Mouse (Mus musculus): ENCODE data around the gene Pld5.

The Pld5 gene

GRCm38 (mm10) chr1:176167114-176167513 is 108.0 kb downstream of the Pld5 start:
- DNase-seq (ENCODE audit: low spot score): no peak

GRCm38 (mm10) chr1:176145306-176145705 is 129.8 kb downstream of the Pld5 start:
- no peak for DNase-seq (ENCODE audit: low spot score)

GRCm38 (mm10) chr1:176134379-176134778 is 140.7 kb downstream of the Pld5 start:
- DNase-seq (ENCODE audit: low spot score): no peak

- no peak for DNase-seq (ENCODE audit: low spot score)
Measured at GRCm38 (mm10) chr1:176125771-176126170, 149.3 kb downstream of the Pld5 start.

GRCm38 (mm10) chr1:176124441-176124840 is 150.7 kb downstream of the Pld5 start:
- DNase-seq (ENCODE audit: low spot score): no peak

GRCm38 (mm10) chr1:176123781-176124180 is 151.3 kb downstream of the Pld5 start:
- no peak for DNase-seq (ENCODE audit: low spot score)

- no peak for DNase-seq (ENCODE audit: low spot score)
Measured at GRCm38 (mm10) chr1:176115604-176116003, 159.5 kb downstream of the Pld5 start.

GRCm38 (mm10) chr1:176098685-176099320 is 176.3 kb downstream of the Pld5 start:
- no peak for DNase-seq (ENCODE audit: low spot score)

- DNase-seq (ENCODE audit: low spot score): no peak
Measured at GRCm38 (mm10) chr1:176092119-176092518, 183.0 kb downstream of the Pld5 start.

- DNase-seq (ENCODE audit: low spot score): no peak
Measured at GRCm38 (mm10) chr1:176089382-176089781, 185.7 kb downstream of the Pld5 start.

GRCm38 (mm10) chr1:176085952-176086648 is 189.0 kb downstream of the Pld5 start:
- no peak for DNase-seq (ENCODE audit: low spot score)

GRCm38 (mm10) chr1:176082306-176082705 is 192.8 kb downstream of the Pld5 start:
- no peak for DNase-seq (ENCODE audit: low spot score)

- no peak for DNase-seq (ENCODE audit: low spot score)
Measured at GRCm38 (mm10) chr1:176080969-176081368, 194.1 kb downstream of the Pld5 start.

GRCm38 (mm10) chr1:176078410-176078809 is 196.7 kb downstream of the Pld5 start:
- no peak for DNase-seq (ENCODE audit: low spot score)

GRCm38 (mm10) chr1:176076799-176077198 is 198.3 kb downstream of the Pld5 start:
- no peak for DNase-seq (ENCODE audit: low spot score)

- DNase-seq (ENCODE audit: low spot score): no peak
Measured at GRCm38 (mm10) chr1:176075810-176076209, 199.3 kb downstream of the Pld5 start.

GRCm38 (mm10) chr1:176075409-176075808 is 199.7 kb downstream of the Pld5 start:
- no peak for DNase-seq (ENCODE audit: low spot score)

- no peak for DNase-seq (ENCODE audit: low spot score)
Measured at GRCm38 (mm10) chr1:176074526-176074925, 200.6 kb downstream of the Pld5 start.

- DNase-seq (ENCODE audit: low spot score): no peak
Measured at GRCm38 (mm10) chr1:176065281-176065680, 209.8 kb downstream of the Pld5 start.

GRCm38 (mm10) chr1:176064471-176064870 is 210.6 kb downstream of the Pld5 start:
- no peak for DNase-seq (ENCODE audit: low spot score)

GRCm38 (mm10) chr1:176053653-176054052 is 221.5 kb downstream of the Pld5 start:
- DNase-seq (ENCODE audit: low spot score): no peak

- DNase-seq (ENCODE audit: low spot score): no peak
Measured at GRCm38 (mm10) chr1:176046995-176047394, 228.1 kb downstream of the Pld5 start.

- no peak for DNase-seq (ENCODE audit: low spot score)
Measured at GRCm38 (mm10) chr1:176046375-176046774, 228.7 kb downstream of the Pld5 start.

- DNase-seq (ENCODE audit: low spot score): no peak
Measured at GRCm38 (mm10) chr1:176043056-176043455, 232.1 kb downstream of the Pld5 start.
